Mouse (Mus musculus): ENCODE results near the gene Plxna2. TPM values are rescaled to one million over a fixed set of nuclear protein-coding genes. Genes with fewer than 3 reads are reported as not detected.
A peak's percentile ranks its signal among the peaks of the same experiment; 100 is the strongest.

The Plxna2 gene
- polyA plus RNA-seq, 1 experiment from 2014 or later, result 7.7 TPM

DNA sequence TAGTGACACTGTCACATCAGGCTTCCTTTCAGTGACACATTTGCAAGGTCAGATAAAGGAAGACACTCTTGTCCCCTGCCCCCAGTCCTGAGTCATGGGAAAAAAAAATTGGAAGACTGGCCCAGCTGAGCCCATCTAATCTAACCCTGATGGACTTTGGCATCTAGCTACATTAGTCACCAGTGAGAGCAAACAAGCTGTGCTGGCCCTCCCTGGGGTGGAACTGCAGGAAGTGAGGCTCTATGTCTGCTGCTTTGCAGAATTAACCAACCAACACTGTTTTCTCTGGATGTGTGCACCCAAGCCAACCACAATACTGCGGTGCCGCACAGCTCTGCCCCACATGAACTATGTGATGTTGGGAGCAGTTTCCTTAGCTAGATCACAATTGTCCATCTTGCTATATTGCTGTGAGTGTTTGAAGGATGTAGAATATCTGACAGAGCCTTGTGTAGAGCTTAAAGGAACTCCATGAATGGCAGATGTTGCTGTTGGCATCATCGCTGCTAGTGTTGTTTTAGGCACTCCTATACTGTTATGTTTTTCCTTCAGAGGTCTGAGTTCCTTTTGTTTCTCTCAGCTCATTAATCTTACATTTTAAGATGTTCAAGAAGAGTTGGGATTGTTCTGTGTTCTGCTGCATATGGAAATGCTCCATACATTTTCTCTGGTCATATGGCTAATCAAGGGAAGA, 42.6 kb downstream of the Plxna2 start:
- H3K4me1 ChIP-seq (ENCODE audit: control insufficient read depth, insufficient read depth, low read length), result no peaks in the 10 kb centered on the region
- peak; percentile 90 for ATAC-seq (ENCODE audit: insufficient number of reproducible peaks, insufficient read depth, low FRiP score, low read depth)
- H3K4me2 ChIP-seq (replicated peaks; ENCODE audit: low read depth, low read length), result no peak overlapping the region
- peak overlapping the region; percentile 2; the same call in 1 of the 2 replicates for H3K27ac ChIP-seq (ENCODE audit: low read length)
- no peaks in the 10 kb centered on the region for H3K36me3 ChIP-seq (ENCODE audit: control insufficient read depth, insufficient read depth, low read length)
- no peaks in the 10 kb centered on the region for H3K9me3 ChIP-seq (ENCODE audit: control insufficient read depth, low read depth, low read length)
- no peak overlapping the region for H3K9ac ChIP-seq (replicated peaks; ENCODE audit: low read depth, low read length)
- 86% methylated on average over 3 of the region's 3 CpGs for WGBS
- H3K27me3 ChIP-seq (ENCODE audit: control insufficient read depth, insufficient read depth, low read length), result no peaks in the 10 kb centered on the region
- H3K4me3 ChIP-seq (ENCODE audit: low read depth, low read length), result no peak overlapping the region

DNA sequence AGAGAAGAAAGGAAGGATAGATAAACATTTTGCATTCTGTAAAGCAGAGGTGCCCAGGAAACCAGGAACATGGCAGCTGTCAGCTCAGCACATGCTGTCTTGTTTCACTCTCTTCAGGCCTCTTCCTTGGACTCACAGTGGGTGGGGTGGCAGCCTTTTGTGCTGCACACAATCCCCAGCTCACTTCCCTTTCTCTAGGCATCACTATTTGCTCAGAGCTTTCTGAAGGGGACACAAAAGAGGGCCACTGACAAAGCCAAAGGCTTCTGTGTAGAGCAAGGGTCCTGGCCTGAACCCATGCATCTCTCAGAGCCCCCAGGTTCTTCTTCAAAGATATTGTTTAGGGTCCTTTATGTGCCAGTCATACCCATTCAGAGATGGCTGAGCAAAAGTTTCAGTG, 45.0 kb downstream of the Plxna2 start:
- ATAC-seq (ENCODE audit: insufficient number of reproducible peaks, insufficient read depth, low FRiP score, low read depth), result no peak
- H3K9me3 ChIP-seq (ENCODE audit: control insufficient read depth, low read depth, low read length), result no peaks in the 10 kb centered on the region
- H3K4me2 ChIP-seq (replicated peaks; ENCODE audit: low read depth, low read length), result no peak overlapping the region
- H3K9ac ChIP-seq (replicated peaks; ENCODE audit: low read depth, low read length), result no peak overlapping the region
- no peak overlapping the region for H3K27ac ChIP-seq (ENCODE audit: low read length)
- H3K36me3 ChIP-seq (ENCODE audit: control insufficient read depth, insufficient read depth, low read length), result no peaks in the 10 kb centered on the region; the same call in 1 of the 2 replicates
- no peaks in the 10 kb centered on the region for H3K27me3 ChIP-seq (ENCODE audit: control insufficient read depth, insufficient read depth, low read length)
- no peak overlapping the region for H3K4me3 ChIP-seq (ENCODE audit: low read depth, low read length)
- H3K4me1 ChIP-seq (ENCODE audit: control insufficient read depth, insufficient read depth, low read length), result no peaks in the 10 kb centered on the region

DNA sequence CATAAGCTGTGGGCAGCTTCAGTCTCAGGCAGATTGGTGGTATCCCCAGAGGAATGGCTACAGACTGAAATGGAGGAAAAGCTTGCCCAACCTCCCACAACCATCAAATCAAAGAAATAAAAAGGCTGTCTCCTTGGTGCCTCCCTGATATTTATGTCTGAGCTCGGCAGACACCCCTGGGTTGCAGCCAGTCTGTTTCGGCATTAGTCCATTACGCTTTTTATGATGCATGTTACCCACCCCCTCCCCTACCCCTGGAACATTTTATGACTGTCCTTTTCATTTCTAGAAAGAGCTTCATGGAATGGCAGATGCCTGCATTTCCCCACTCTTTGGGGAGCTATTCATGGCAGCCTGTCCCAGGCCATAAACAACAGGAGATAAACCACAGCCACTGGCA, 47.7 kb downstream of the Plxna2 start:
- H3K27ac ChIP-seq (ENCODE audit: low read length), result no peak overlapping the region
- no peak for ATAC-seq (ENCODE audit: insufficient number of reproducible peaks, insufficient read depth, low FRiP score, low read depth)
- no peaks in the 10 kb centered on the region for H3K9me3 ChIP-seq (ENCODE audit: control insufficient read depth, low read depth, low read length)
- no peaks in the 10 kb centered on the region for H3K4me1 ChIP-seq (ENCODE audit: control insufficient read depth, insufficient read depth, low read length)
- H3K4me3 ChIP-seq (ENCODE audit: low read depth, low read length), result no peak overlapping the region
- no peaks in the 10 kb centered on the region; the same call in 1 of the 2 replicates for H3K36me3 ChIP-seq (ENCODE audit: control insufficient read depth, insufficient read depth, low read length)
- WGBS, result 87% methylated on average over 3 of the region's 3 CpGs
- no peak overlapping the region for H3K4me2 ChIP-seq (replicated peaks; ENCODE audit: low read depth, low read length)
- no peak overlapping the region for H3K9ac ChIP-seq (replicated peaks; ENCODE audit: low read depth, low read length)
- no peaks in the 10 kb centered on the region for H3K27me3 ChIP-seq (ENCODE audit: control insufficient read depth, insufficient read depth, low read length)

DNA sequence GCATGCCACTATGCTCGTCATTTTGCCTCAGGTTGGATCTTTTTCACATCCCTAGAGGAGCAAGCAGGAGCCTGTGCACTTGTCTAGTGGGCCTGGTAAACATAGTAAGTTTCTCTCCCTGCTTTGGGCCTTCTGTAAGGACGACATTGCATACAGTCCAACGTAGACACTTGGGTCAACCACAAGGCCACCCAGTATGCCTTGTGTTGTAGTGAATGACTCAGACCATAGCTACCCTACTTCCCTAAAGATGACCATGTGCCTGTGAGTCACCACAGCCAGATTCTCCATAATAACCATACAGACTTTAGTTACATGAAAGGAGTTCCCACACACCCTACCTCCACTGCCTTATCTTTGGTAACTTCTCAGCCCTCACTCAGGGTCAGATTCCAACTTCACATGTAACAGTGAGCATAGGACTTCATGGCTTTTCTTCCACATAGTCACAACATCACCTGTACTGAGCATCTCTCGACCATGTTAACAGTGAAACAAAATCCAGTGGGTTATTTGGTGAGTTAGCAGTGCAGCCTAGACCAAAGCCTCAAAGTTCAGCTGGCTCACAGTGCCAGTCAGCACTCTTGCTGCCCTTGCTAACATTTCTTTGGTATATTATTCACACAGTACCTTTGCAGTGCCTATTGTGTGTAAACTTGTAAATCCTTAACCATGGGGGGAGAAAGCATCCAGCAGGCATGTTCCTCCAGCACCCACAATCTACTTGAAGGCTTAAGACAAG, 53.9 kb downstream of the Plxna2 start:
- ATAC-seq (ENCODE audit: insufficient number of reproducible peaks, insufficient read depth, low FRiP score, low read depth), result 0 out of 2 replicates have a peak, but pooled peaks have one; percentile 30
- no peak overlapping the region for H3K4me3 ChIP-seq (ENCODE audit: low read depth, low read length)
- no peaks in the 10 kb centered on the region for H3K27me3 ChIP-seq (ENCODE audit: control insufficient read depth, insufficient read depth, low read length)
- no peaks in the 10 kb centered on the region for H3K9me3 ChIP-seq (ENCODE audit: control insufficient read depth, low read depth, low read length)
- no peaks in the 10 kb centered on the region; the same call in 1 of the 2 replicates for H3K36me3 ChIP-seq (ENCODE audit: control insufficient read depth, insufficient read depth, low read length)
- no peak overlapping the region for H3K9ac ChIP-seq (replicated peaks; ENCODE audit: low read depth, low read length)
- no peak overlapping the region for H3K27ac ChIP-seq (ENCODE audit: low read length)
- WGBS, result 87% methylated on average over 4 of the region's 4 CpGs
- H3K4me2 ChIP-seq (replicated peaks; ENCODE audit: low read depth, low read length), result no peak overlapping the region
- no peaks in the 10 kb centered on the region for H3K4me1 ChIP-seq (ENCODE audit: control insufficient read depth, insufficient read depth, low read length)

DNA sequence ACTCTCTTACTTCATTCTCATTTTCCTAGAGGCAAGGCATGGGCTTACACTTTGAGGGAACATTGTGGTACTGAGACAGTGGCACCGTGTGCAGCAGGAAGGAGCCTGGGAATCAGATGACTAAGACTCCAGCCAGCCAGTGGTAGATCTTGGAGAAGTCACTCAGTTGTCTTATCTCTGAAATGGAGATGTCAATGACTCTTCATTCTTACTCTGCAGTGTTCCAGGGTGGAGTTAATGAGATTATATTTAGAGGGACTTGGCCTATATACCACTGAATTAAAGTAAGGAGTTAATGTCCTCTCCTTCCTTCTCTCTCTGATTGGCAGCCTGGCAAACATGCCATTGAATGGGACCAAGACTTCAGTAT, 54.5 kb downstream of the Plxna2 start:
- Histone ChIP-seq H3K9ac (replicated peaks; ENCODE audit: low read depth, low read length) (no peak overlapping the region), H3K4me1 (ENCODE audit: control insufficient read depth, insufficient read depth, low read length) (no peaks in the 10 kb centered on the region), H3K4me3 (ENCODE audit: low read depth, low read length) (no peak overlapping the region), H3K9me3 (ENCODE audit: control insufficient read depth, low read depth, low read length) (no peaks in the 10 kb centered on the region), H3K27me3 (ENCODE audit: control insufficient read depth, insufficient read depth, low read length) (no peaks in the 10 kb centered on the region), H3K4me2 (replicated peaks; ENCODE audit: low read depth, low read length) (no peak overlapping the region), H3K36me3 (ENCODE audit: control insufficient read depth, insufficient read depth, low read length) (no peaks in the 10 kb centered on the region), H3K27ac (ENCODE audit: low read length) (no peak overlapping the region)
- no peak for ATAC-seq (ENCODE audit: insufficient number of reproducible peaks, insufficient read depth, low FRiP score, low read depth)
- WGBS, result 92% methylated on average over 1 of the region's 1 CpGs

DNA sequence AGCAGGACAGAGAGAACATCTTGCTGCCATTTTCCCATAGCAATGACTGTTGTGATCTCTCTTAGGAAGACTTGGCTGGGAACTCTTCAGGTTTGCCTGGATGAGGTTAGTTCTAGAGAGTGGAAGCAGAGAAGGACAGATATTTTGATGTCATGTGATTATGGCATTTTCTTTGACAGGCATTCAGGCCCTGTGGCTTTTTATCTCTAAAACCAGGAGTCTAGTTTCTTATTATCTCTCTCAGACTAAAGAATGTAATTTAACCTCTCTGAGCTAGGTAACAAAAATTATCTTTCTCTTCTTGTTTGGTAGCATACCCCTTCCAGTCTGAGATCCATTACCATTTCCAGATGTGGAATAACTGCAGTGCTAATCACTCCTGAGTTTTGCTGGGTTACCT, 55.2 kb downstream of the Plxna2 start:
- ATAC-seq (ENCODE audit: insufficient number of reproducible peaks, insufficient read depth, low FRiP score, low read depth), result no peak
- H3K27ac ChIP-seq (ENCODE audit: low read length), result no peak overlapping the region
- H3K36me3 ChIP-seq (ENCODE audit: control insufficient read depth, insufficient read depth, low read length), result no peaks in the 10 kb centered on the region
- H3K9me3 ChIP-seq (ENCODE audit: control insufficient read depth, low read depth, low read length), result no peaks in the 10 kb centered on the region
- H3K9ac ChIP-seq (replicated peaks; ENCODE audit: low read depth, low read length), result no peak overlapping the region
- H3K4me1 ChIP-seq (ENCODE audit: control insufficient read depth, insufficient read depth, low read length), result no peaks in the 10 kb centered on the region
- no peak overlapping the region for H3K4me2 ChIP-seq (replicated peaks; ENCODE audit: low read depth, low read length)
- H3K27me3 ChIP-seq (ENCODE audit: control insufficient read depth, insufficient read depth, low read length), result no peaks in the 10 kb centered on the region
- no peak overlapping the region for H3K4me3 ChIP-seq (ENCODE audit: low read depth, low read length)

DNA sequence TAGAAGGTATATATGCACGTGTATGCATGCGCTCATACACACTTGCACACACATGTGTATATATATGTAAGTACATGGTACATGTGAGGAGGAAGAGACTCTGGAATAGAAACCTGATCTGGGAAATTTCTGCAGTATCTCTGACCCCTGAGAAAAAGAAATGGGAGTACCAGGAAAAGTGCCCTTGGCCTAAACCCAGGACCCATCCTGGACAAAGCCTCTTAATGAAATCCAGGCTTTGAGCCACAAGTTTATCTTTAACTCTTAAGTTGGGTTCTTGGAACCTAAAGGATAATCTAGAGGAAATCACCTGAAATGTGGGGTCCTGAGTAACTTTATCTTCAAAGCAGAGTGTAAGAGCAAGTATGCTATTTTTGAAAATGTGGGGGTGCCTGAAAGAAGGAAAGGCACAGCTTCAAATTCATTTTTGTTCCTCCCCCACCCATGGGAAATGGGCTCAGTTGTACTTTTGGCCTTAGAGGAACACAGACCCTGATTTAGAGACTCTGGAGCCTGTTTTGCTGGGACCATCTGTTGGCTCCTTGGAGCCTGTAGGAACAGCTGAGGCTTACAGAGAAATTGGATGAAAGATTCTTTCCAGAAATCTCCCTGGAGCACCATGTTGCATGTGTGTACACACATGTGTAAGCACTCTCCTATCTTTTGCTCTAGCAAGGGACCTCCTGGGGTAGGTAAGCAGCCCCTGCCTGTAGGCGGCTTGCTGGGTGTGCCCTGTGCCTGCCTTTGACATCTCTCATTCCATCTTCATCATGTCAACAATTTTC, 57.3 kb downstream of the Plxna2 start:
- no peak; the same call in 1 of the 2 replicates for ATAC-seq (ENCODE audit: insufficient number of reproducible peaks, insufficient read depth, low FRiP score, low read depth)
- 0 out of 2 replicates have a peak, but pooled peaks cover 6% of the 10 kb centered on the region for H3K4me1 ChIP-seq (ENCODE audit: control insufficient read depth, insufficient read depth, low read length)
- H3K4me3 ChIP-seq (ENCODE audit: low read depth, low read length), result no peak overlapping the region
- WGBS, result 83% methylated on average over 3 of the region's 3 CpGs
- H3K9ac ChIP-seq (replicated peaks; ENCODE audit: low read depth, low read length), result no peak overlapping the region
- H3K36me3 ChIP-seq (ENCODE audit: control insufficient read depth, insufficient read depth, low read length), result no peaks in the 10 kb centered on the region
- H3K4me2 ChIP-seq (replicated peaks; ENCODE audit: low read depth, low read length), result no peak overlapping the region
- no peaks in the 10 kb centered on the region for H3K27me3 ChIP-seq (ENCODE audit: control insufficient read depth, insufficient read depth, low read length)
- peak overlapping the region; percentile 70; the same call in 1 of the 2 replicates for H3K27ac ChIP-seq (ENCODE audit: low read length)
- H3K9me3 ChIP-seq (ENCODE audit: control insufficient read depth, low read depth, low read length), result no peaks in the 10 kb centered on the region

DNA sequence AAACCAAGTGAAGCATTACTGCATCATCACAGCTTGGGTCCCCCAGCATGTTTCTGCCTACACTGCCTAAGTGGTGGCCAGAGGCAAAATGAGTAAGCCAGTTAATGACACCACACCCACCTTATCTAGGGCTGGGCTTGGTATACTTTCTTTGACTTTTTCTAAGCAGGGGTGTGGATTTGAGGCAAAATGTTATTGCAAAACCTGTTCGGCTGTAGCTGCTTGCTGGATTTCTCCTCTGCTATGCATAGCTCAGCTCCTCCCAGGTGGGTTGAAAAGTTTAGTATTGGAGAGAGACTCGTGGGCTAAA, 57.8 kb downstream of the Plxna2 start:
- WGBS, result 33% methylated on average over 2 of the region's 2 CpGs
- peak overlapping the region; percentile 70; the same call in 1 of the 2 replicates for H3K27ac ChIP-seq (ENCODE audit: low read length)

More for the DNA sequence above, 57.8 kb downstream of the Plxna2 start:
- Histone ChIP-seq H3K9me3 (ENCODE audit: control insufficient read depth, low read depth, low read length) (no peaks in the 10 kb centered on the region), H3K4me1 (ENCODE audit: control insufficient read depth, insufficient read depth, low read length) (peaks cover 9% of the 10 kb centered on the region; the same call in 1 of the 2 replicates), H3K9ac (replicated peaks; ENCODE audit: low read depth, low read length) (no peak overlapping the region), H3K4me3 (ENCODE audit: low read depth, low read length) (no peak overlapping the region), H3K36me3 (ENCODE audit: control insufficient read depth, insufficient read depth, low read length) (no peaks in the 10 kb centered on the region), H3K4me2 (replicated peaks; ENCODE audit: low read depth, low read length) (no peak overlapping the region), H3K27me3 (ENCODE audit: control insufficient read depth, insufficient read depth, low read length) (no peaks in the 10 kb centered on the region)
- ATAC-seq (ENCODE audit: insufficient number of reproducible peaks, insufficient read depth, low FRiP score, low read depth), result peak; percentile 88
